Mouse (Mus musculus) ES-E14 (cell line): ENCODE data around the gene Ptpn7. TPM values are rescaled to one million over a fixed set of nuclear protein-coding genes. Genes with fewer than 3 reads are reported as not detected.

Experiments
- DNase-seq: peaks from one replicate; pipeline ENCODE4 v3.0.0-alpha.2; 2013; ENCODE audit warnings: low read depth, low spot score
- H3K27ac ChIP-seq: 2 replicates; pipeline ENCODE4 v1.5.1; 2012; ENCODE audit warnings: low read depth, mild to moderate bottlenecking, low read length, moderate library complexity, mixed read lengths; ENCODE audit not compliant: poor library complexity, insufficient read depth, severe bottlenecking
- H3K36me3 ChIP-seq: 2 replicates; pipeline ENCODE4 v1.6.1; 2012; ENCODE audit warnings: mild to moderate bottlenecking, low read length, moderate library complexity, mixed read lengths; ENCODE audit not compliant: control insufficient read depth, poor library complexity, insufficient read depth, severe bottlenecking
- H3K4me1 ChIP-seq, 2 experiments: fragments of 150-350 bp in 1 of 2; sonication (generic) in 1 of 2; 2 replicates each; pipeline ENCODE4 v1.6.1; 2012; ENCODE audit warnings: low read length in 2 of 2, mild to moderate bottlenecking in 1 of 2, mixed read lengths in 1 of 2; ENCODE audit not compliant: control insufficient read depth in 2 of 2, insufficient read depth in 2 of 2, poor library complexity in 1 of 2
- H3K4me3 ChIP-seq, 2 experiments: fragments of 150-350 bp in 1 of 2; sonication (generic) in 1 of 2; 2 replicates each; pipeline ENCODE4 v1.5.1; 2012; ENCODE audit warnings: low read length in 2 of 2, low read depth in 1 of 2, mild to moderate bottlenecking in 1 of 2, mixed read lengths in 1 of 2; ENCODE audit not compliant: insufficient read depth in 1 of 2, poor library complexity in 1 of 2, severe bottlenecking in 1 of 2
- H3K9ac ChIP-seq: 2 replicates; pipeline ENCODE4 v1.6.1; 2012; ENCODE audit warnings: low read depth, mild to moderate bottlenecking, low read length, mixed read lengths; ENCODE audit not compliant: poor library complexity, insufficient read depth, severe bottlenecking
- H3K9me3 ChIP-seq: fragments of 150-350 bp; sonication (generic); 2 replicates; pipeline ENCODE4 v1.6.1; 2012; ENCODE audit warnings: low read depth, mild to moderate bottlenecking, low read length; ENCODE audit not compliant: control insufficient read depth, insufficient read depth
- CHD2 ChIP-seq: IDR thresholded peaks from 2 replicates; pipeline ENCODE4 v1.6.1; 2014; ENCODE audit warnings: mild to moderate bottlenecking, low read depth, low read length, inconsistent platforms
- HCFC1 ChIP-seq: IDR thresholded peaks from 2 replicates; pipeline ENCODE4 v1.6.1; 2012; ENCODE audit warnings: low read length, inconsistent platforms, borderline replicate concordance; ENCODE audit not compliant: insufficient read depth
- MAFK ChIP-seq: IDR thresholded peaks from 2 replicates; pipeline ENCODE4 v1.6.1; 2014; ENCODE audit warnings: mild to moderate bottlenecking, low read depth, low read length, inconsistent platforms; ENCODE audit not compliant: insufficient read depth
- ZC3H11A ChIP-seq: IDR thresholded peaks from 2 replicates; pipeline ENCODE4 v1.6.1; 2012; ENCODE audit warnings: low read depth, mild to moderate bottlenecking, inconsistent platforms, low read length, borderline replicate concordance
- ZNF384 ChIP-seq: IDR thresholded peaks from 2 replicates; pipeline ENCODE4 v1.6.1; 2012; ENCODE audit warnings: low read depth, low read length, inconsistent platforms
- in situ Hi-C, 2 experiments: fragments of 600-800 bp; cut with MboI; formaldehyde crosslinking; loops; one replicate each; pipeline ENCODE4 v1.15.1; 2025; ENCODE audit warnings: low sequenced_read_pairs in 2 of 2, inconsistent platforms in 1 of 2; ENCODE audit not compliant: unreplicated experiment in 2 of 2
- total RNA-seq: library from RNA; depleted of rRNA; stranded (reverse); fragments of 300-350 nt; gene quantifications from 2 replicates; pipeline ENCODE4 v1.2.3, GENCODE M21; 2012

The Ptpn7 gene
- total RNA-seq, 1 experiment, result 1.1 TPM

DNA sequence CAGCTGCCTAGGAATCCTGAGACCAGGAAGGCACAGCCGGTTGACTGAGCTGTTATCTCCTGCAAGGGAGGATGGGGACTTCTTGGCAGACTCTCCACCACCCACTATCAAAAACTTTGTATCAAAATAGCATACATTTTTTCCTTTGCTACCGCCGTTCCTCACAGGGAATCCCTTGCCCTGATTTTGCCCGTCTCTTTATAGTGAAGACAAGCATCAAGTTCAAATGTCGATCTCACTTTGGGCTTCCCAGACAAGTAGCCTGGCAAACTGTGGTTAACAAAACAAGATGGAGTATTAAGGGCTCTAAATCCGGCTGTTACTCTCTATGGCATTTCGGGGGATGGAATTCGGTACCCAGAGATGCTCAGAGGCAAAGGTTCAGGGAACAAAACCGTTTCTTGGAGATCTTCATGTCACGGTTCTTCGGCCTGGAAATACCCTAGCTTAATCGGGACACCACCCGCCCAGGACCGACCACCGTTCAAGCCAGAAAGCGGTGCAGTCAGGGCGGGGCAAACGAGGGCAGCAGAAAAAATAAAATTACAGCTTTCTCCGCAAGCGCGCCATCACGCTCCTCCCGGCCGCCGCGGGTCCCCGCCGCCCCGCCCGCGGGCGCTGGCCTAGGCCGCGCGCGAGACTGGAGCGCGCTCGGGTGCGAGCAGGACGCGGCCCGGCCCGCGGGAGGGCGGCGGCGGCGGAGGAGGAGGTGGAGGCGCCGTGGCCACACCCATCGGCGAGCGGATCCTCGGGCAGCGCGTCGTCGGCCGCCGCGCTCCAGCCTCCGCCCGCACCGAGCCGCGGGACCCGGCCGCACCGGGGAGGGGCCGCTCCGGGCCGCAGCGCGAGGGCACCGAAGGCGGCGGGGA, 13.8 kb downstream of the Ptpn7 start, which contains the start of gene Arl8a:
Gene Arl8a, plus strand, starts transcription at position 748 of the 869 bp plus-strand sequence.
- no peaks in the 10 kb centered on the region; the same call in 1 of the 2 replicates for H3K36me3 ChIP-seq
- H3K27ac ChIP-seq, result peak within 1 kb of the TSS; percentile 48
- TF ChIP-seq HCFC1 (no peak), ZNF384 (no peak), CHD2 (no peak), ZC3H11A (no peak), MAFK (no peak)
- DNase-seq, result no peak
- H3K4me3 ChIP-seq, result peak within 1 kb of the TSS; percentile 61 to 85
- H3K9me3 ChIP-seq, result no peaks in the 10 kb centered on the region
- in situ Hi-C loops, result no loop called here
- H3K4me1 ChIP-seq, result 0 out of 4 replicates have a peak, but pooled peaks cover 0 to 1% of the 10 kb centered on the region in 2 experiments
- H3K9ac ChIP-seq, result peak within 1 kb of the TSS; percentile 82

DNA sequence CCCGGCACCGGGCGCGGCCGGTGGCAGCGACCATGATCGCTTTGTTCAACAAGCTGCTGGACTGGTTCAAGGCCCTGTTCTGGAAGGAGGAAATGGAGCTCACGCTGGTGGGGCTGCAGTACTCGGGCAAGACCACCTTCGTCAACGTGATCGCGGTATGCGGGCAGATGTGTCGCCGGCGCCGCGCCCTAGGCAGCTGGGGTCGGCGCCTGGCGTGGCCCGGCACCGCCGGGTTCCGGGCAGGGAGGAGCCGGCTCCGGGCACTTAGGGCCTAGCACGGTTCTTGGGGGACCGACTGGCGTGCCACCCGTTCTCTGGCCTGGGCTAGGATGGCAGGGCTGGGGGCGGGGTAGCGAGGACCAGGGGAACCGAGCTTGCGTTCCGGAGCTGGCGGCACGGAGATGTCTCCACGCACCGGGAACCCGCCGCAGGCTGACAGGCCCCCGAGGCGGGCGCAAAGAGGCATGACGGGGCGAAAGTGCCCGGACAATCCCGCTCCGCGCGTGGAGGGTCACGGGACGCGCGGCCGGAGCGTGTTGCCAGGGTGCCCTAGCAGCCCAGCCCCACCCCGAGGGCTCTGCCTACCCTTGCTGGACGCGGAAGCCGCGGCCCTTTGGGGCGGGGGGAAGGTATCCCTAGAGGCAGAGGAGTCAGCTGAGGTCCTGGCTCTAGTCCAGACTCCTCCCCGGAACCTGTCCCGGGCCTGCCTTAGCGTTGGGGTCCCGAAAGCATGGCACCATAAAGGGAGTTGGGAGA, 14.6 kb downstream of the Ptpn7 start:
- no peak for DNase-seq
- Histone ChIP-seq H3K4me1 (0 out of 4 replicates have a peak, but pooled peaks cover 0 to 1% of the 10 kb centered on the region in 2 experiments), H3K9me3 (no peaks in the 10 kb centered on the region), H3K27ac (peak overlapping the region; percentile 48), H3K9ac (peak overlapping the region; percentile 82), H3K4me3 (peak overlapping the region; percentile 61 to 85), H3K36me3 (no peaks in the 10 kb centered on the region; the same call in 1 of the 2 replicates)
- 0 out of 2 replicates have a peak, but pooled peaks have one; percentile 42 for TF ChIP-seq HCFC1
- no peak for TF ChIP-seq CHD2
- in situ Hi-C loops, result no loop called here

DNA sequence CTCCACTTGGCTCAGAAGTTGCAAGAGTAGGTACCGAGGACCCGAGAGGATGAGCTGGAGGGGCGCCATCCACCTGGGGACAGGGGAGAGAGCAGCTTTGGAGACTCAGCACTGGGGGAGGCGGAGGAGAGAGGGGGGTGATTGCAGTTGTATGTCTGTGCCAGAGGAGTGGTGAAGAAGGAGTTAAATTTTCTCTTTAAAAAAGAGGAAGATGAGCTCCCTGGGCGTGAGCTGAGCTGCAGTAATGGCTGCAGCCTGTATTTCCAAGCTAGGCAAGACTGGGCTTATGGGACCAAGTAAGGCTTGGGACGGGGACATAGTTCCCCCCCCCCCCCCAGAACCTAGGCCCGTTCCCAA, 15.2 kb downstream of the Ptpn7 start:
- peaks cover 1 to 2% of the 10 kb centered on the region in 2 experiments; a peak in 1 of 4 replicates for H3K4me1 ChIP-seq
- no peaks in the 10 kb centered on the region for H3K9me3 ChIP-seq
- H3K36me3 ChIP-seq, result peaks cover 4% of the 10 kb centered on the region; the same call in 1 of the 2 replicates
- in situ Hi-C loops, result no loop called here
- DNase-seq, result no peak
- H3K9ac ChIP-seq, result peak overlapping the region; percentile 82
- TF ChIP-seq MAFK (no peak), HCFC1 (no peak), ZC3H11A (no peak), ZNF384 (no peak), CHD2 (no peak)
- H3K27ac ChIP-seq, result 0 out of 2 replicates have a peak overlapping the region, but pooled peaks have one; percentile 15
- peak overlapping the region; percentile 61 to 85 for H3K4me3 ChIP-seq

DNA sequence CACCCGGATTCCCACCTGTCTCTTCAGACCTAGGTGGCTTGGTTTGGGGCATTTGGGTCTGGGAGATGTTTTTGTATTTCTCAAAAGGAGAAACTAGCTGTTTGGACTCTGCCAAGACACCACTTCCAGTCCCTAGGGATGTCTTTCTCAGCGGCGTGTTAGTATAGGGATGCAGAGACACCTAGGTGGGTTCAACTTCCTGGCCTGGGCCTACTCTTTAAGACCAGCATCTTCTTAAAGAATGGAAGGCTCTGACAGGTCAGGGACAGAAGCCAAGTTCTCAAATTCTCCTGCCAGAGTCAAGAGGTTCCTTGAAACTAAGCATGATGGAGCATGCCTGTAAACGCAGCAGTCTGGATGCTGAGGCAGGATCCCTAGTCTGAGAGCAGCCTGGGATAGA, 16.0 kb downstream of the Ptpn7 start:
- in situ Hi-C loops, result no loop called here
- no peaks in the 10 kb centered on the region for H3K9me3 ChIP-seq
- DNase-seq, result no peak
- H3K36me3 ChIP-seq, result peaks cover 4% of the 10 kb centered on the region; the same call in 1 of the 2 replicates
- peak overlapping the region; percentile 61 to 85; a peak in 3 of 4 replicates for H3K4me3 ChIP-seq
- no peak for TF ChIP-seq ZNF384
- no peak for TF ChIP-seq MAFK
- no peak for TF ChIP-seq HCFC1
- no peak for TF ChIP-seq ZC3H11A
- TF ChIP-seq CHD2, result no peak
- peak overlapping the region; percentile 82; the same call in 1 of the 2 replicates for H3K9ac ChIP-seq
- no peak overlapping the region for H3K27ac ChIP-seq
- peaks cover 1 to 2% of the 10 kb centered on the region in 2 experiments; a peak in 1 of 4 replicates for H3K4me1 ChIP-seq
